Mouse (Mus musculus) megakaryocyte, embryonic 14.5 days (primary cell): ENCODE results near the gene Rnf39.

Experiments
- FLI1 ChIP-seq: IDR thresholded peaks from 2 replicates; pipeline ENCODE4 v1.6.1; 2012; ENCODE audit warnings: low read length, inconsistent platforms, mixed read lengths
- GATA1 ChIP-seq: IDR thresholded peaks from 3 replicates; pipeline ENCODE4 v1.6.1; 2012; ENCODE audit warnings: mixed read lengths, low read length, inconsistent platforms, borderline replicate concordance

- TF ChIP-seq GATA1 (no peak), FLI1 (no peak)
Observed at GRCm38 (mm10) chr17:36943691-36944090, 973 bp downstream of the Rnf39 start.
